Mouse (Mus musculus) myocyte (in vitro differentiated cells): ENCODE data around the gene Cpn2.

ENCODE experiments used
- CEBPB ChIP-seq: IDR thresholded peaks from 2 replicates; pipeline ENCODE4 v1.6.1; 2011; ENCODE audit warnings: mild to moderate bottlenecking, moderate library complexity; ENCODE audit not compliant: poor library complexity, insufficient read depth, severe bottlenecking
- E2F4 ChIP-seq: IDR thresholded peaks from one replicate; pipeline ENCODE4 v1.6.1; 2011; ENCODE audit warnings: mild to moderate bottlenecking, control low read depth, moderate library complexity; ENCODE audit not compliant: insufficient read depth
- MAX ChIP-seq: IDR thresholded peaks from one replicate; pipeline ENCODE4 v1.6.1; 2011; ENCODE audit warnings: low read depth, mild to moderate bottlenecking, control low read depth
- MYOD1 ChIP-seq, 3 experiments: IDR thresholded peaks; one replicate each; pipeline ENCODE4 v1.6.1; 2011; ENCODE audit warnings: control low read depth in 2 of 3, low read depth in 2 of 3, mild to moderate bottlenecking in 2 of 3, moderate library complexity in 1 of 3; ENCODE audit not compliant: insufficient read length in 2 of 3, control insufficient read depth in 1 of 3
- MYOG ChIP-seq, 3 experiments: IDR thresholded peaks; one replicate each; pipeline ENCODE4 v1.6.1; 2011; ENCODE audit warnings: control low read depth in 2 of 3, low read depth in 2 of 3, mild to moderate bottlenecking in 2 of 3; ENCODE audit not compliant: insufficient read length in 2 of 3, control insufficient read depth in 1 of 3, insufficient read depth in 1 of 3
- POLR2A ChIP-seq: IDR thresholded peaks from one replicate; pipeline ENCODE4 v1.6.1; 2011; ENCODE audit warnings: low read depth, mild to moderate bottlenecking, control low read depth, moderate library complexity; ENCODE audit not compliant: insufficient read length
- POLR2AphosphoS2 ChIP-seq: IDR thresholded peaks from one replicate; pipeline ENCODE4 v1.6.1; 2011; ENCODE audit warnings: low read depth, control low read depth; ENCODE audit not compliant: insufficient read length
- TCF12 ChIP-seq: IDR thresholded peaks from one replicate; pipeline ENCODE4 v1.6.1; 2011; ENCODE audit warnings: mild to moderate bottlenecking, control low read depth; ENCODE audit not compliant: poor library complexity, insufficient read depth, severe bottlenecking
- TCF3 ChIP-seq: IDR thresholded peaks from one replicate; pipeline ENCODE4 v1.6.1; 2011; ENCODE audit warnings: low read depth, control low read depth; ENCODE audit not compliant: insufficient read length
- USF1 ChIP-seq: IDR thresholded peaks from one replicate; pipeline ENCODE4 v1.6.1; 2011; ENCODE audit warnings: low read depth, mild to moderate bottlenecking, control low read depth, moderate library complexity

- TF ChIP-seq E2F4 = no peak
- no peak for TF ChIP-seq POLR2AphosphoS2
- TF ChIP-seq MYOG (IDR thresholded peaks at IDR 0.05; ENCODE audit: control insufficient read depth in 1 of 3, insufficient read depth in 1 of 3, insufficient read length in 2 of 3, low read depth in 2 of 3) = no peak
- TF ChIP-seq MYOD1 (IDR thresholded peaks at IDR 0.05; ENCODE audit: control insufficient read depth in 1 of 3, insufficient read length in 2 of 3, low read depth in 2 of 3) = peak in 1 of 3 experiments; percentile 2
- no peak for TF ChIP-seq USF1
- no peak for TF ChIP-seq POLR2A
- TF ChIP-seq TCF12 = no peak
- TF ChIP-seq CEBPB = no peak
- TF ChIP-seq TCF3 = no peak
- no peak for TF ChIP-seq MAX
Observed at GRCm38 (mm10) chr16:30260012-30260635, 7.2 kb downstream of the Cpn2 start.
